Mouse (Mus musculus) bone marrow, adult 2 months (tissue): Measurements from ENCODE around the gene Synrg.

Source experiments
- CTCF ChIP-seq: fragments of 200-500 bp; IDR thresholded peaks from 2 replicates; pipeline ENCODE4 v1.5.1; 2011; ENCODE audit warnings: low read length, control low read depth; ENCODE audit not compliant: control insufficient read depth, insufficient read depth
- POLR2A ChIP-seq: fragments of 200-500 bp; IDR thresholded peaks from 2 replicates; pipeline ENCODE4 v1.6.1; 2011; ENCODE audit warnings: low read depth, mild to moderate bottlenecking, control low read depth, low read length, borderline replicate concordance; ENCODE audit not compliant: control insufficient read depth

GRCm38 (mm10) chr11:84077008-84077407 is 112.8 kb downstream of the Synrg start:
- TF ChIP-seq POLR2A (no peak), CTCF (no peak)
